Mouse (Mus musculus) heart, embryonic 11.5 days (tissue): Measurements from ENCODE around the gene Dytn. TPM values are rescaled to one million over a fixed set of nuclear protein-coding genes. Genes with fewer than 3 reads are reported as not detected.

Source experiments
- ATAC-seq: fragments of 200-750 bp; cut with Nextera tagmentation; replicated peaks from 2 replicates; pipeline ENCODE4 v1.8.0; 2017; ENCODE audit warnings: moderate library complexity; ENCODE audit not compliant: insufficient number of reproducible peaks, low FRiP score, low TSS enrichment
- H3K27ac ChIP-seq: fragments of 300-500 bp; sonication (generic); 2 replicates; pipeline ENCODE4 v1.5.1; 2014; ENCODE audit warnings: mild to moderate bottlenecking, low read depth, low read length
- H3K27me3 ChIP-seq: fragments of 300-500 bp; sonication (generic); 2 replicates; pipeline ENCODE4 v1.6.1; 2014; ENCODE audit warnings: mild to moderate bottlenecking, low read length, mixed read lengths; ENCODE audit not compliant: control insufficient read depth, insufficient read depth
- H3K36me3 ChIP-seq: fragments of 300-500 bp; sonication (generic); 2 replicates; pipeline ENCODE4 v1.6.1; 2014; ENCODE audit warnings: mild to moderate bottlenecking, low read length, moderate library complexity, mixed read lengths; ENCODE audit not compliant: control insufficient read depth, insufficient read depth
- H3K4me1 ChIP-seq: fragments of 300-500 bp; sonication (generic); 2 replicates; pipeline ENCODE4 v1.6.1; 2014; ENCODE audit warnings: low read length; ENCODE audit not compliant: control insufficient read depth, insufficient read depth
- H3K4me2 ChIP-seq: fragments of 300-500 bp; sonication (generic); 2 replicates; pipeline ENCODE4 v1.6.1; 2014; ENCODE audit warnings: mild to moderate bottlenecking, moderate library complexity
- H3K4me3 ChIP-seq: fragments of 300-500 bp; sonication (generic); 2 replicates; pipeline ENCODE4 v1.5.1; 2014; ENCODE audit warnings: low read depth, low read length
- H3K9ac ChIP-seq: fragments of 300-500 bp; sonication (generic); 2 replicates; pipeline ENCODE4 v1.6.1; 2014; ENCODE audit warnings: mild to moderate bottlenecking, low read depth, low read length, moderate library complexity
- H3K9me3 ChIP-seq: fragments of 300-500 bp; sonication (generic); replicated peaks from 2 replicates; pipeline ENCODE4 v1.6.1; 2016; ENCODE audit warnings: low read length; ENCODE audit not compliant: control insufficient read depth
- WGBS: fragments of 180-500 bp; shearing (Covaris S2); extraction: QIAGEN DNeasy Blood & Tissue Kit; methylation state at CpG from one replicate; pipeline ENCODE4 v1.1.7; 2014; ENCODE audit not compliant: insufficient replicate concordance; 5-methylcytosine and 5-hydroxymethylcytosine counted together
- polyA plus RNA-seq: library from polyadenylated mRNA; unstranded; fragments of >200 nt; fragmentation: Nextera tagmentation; extraction: Ambion mirVana; gene quantifications from 2 replicates; pipeline ENCODE4 v1.2.1, GENCODE M21; 2014

The Dytn gene
- not detected in 2 replicates for polyA plus RNA-seq

DNA sequence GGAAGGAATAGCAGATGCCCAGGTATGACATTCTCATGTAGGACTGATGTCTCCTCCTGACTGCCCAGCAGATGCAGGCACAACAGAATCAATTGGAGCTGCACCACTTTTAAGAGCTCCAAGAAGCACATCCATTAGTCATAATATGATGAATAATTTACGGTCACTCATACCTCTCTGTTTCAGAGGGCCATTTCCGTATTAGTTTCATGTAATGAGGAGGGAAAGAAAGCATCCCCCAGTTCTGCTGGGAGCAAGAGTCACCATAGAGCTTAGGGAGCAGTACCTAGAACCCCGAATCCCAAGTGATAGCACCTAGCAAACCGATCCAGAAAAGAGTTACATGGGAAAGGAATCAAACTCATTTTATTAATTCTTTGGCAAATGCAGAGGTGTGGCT, at the start of gene Dytn:
Dytn (minus strand) TSS at position 101 of the 400 bp plus-strand sequence.
- Histone ChIP-seq H3K36me3 (no peaks in the 10 kb centered on the region), H3K27ac (no peak within 1 kb of the TSS), H3K9me3 (no peaks in the 10 kb centered on the region), H3K4me2 (no peak within 1 kb of the TSS), H3K4me3 (no peak within 1 kb of the TSS), H3K4me1 (no peaks in the 10 kb centered on the region), H3K27me3 (no peaks in the 10 kb centered on the region), H3K9ac (no peak within 1 kb of the TSS)
- no peak for ATAC-seq
- 82% methylated on average over 4 of the region's 4 CpGs for WGBS

DNA sequence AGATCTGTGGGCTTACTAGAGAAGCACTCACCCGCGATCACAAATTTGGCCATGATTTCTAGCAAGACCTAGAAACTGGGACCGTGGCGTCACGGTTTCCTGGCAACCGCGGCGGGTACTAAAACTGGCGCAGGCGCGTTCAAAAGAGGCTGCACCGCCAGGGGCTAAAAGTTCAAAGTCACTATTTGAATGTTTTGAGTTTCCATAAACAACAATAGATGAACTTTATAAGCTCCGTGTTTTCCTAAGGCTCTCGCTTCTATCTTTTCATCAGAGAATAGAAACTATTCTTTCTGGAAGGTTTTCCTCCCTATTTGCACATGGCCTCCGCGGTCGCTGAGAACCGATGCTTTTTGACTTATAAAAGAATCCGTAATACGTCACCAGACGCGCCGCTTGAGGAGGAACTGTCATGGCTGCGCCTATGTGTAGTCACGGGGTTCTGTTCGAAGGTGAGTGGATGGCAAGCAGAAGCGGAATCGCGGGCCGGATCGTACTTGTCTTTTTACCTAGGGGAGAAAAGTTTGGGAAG, 43.6 kb upstream of the Dytn start, which contains the start of the genes Mdh1b and Fastkd2:
Mdh1b (minus strand) TSS at position 79 of the 532 bp plus-strand sequence.
Fastkd2 (plus strand) TSS at position 375 of the 532 bp plus-strand sequence.
- Histone ChIP-seq H3K27me3 (no peaks in the 10 kb centered on the region), H3K4me2 (peak within 1 kb of the TSS; percentile 72), H3K9me3 (no peaks in the 10 kb centered on the region), H3K27ac (no peak within 1 kb of the TSS), H3K4me1 (peaks cover 4% of the 10 kb centered on the region), H3K4me3 (peak within 1 kb of the TSS; percentile 71), H3K9ac (peak within 1 kb of the TSS; percentile 80), H3K36me3 (no peaks in the 10 kb centered on the region)
- under 1% methylated on average over 31 of the region's 31 CpGs for WGBS
- peak; percentile 82 for ATAC-seq

DNA sequence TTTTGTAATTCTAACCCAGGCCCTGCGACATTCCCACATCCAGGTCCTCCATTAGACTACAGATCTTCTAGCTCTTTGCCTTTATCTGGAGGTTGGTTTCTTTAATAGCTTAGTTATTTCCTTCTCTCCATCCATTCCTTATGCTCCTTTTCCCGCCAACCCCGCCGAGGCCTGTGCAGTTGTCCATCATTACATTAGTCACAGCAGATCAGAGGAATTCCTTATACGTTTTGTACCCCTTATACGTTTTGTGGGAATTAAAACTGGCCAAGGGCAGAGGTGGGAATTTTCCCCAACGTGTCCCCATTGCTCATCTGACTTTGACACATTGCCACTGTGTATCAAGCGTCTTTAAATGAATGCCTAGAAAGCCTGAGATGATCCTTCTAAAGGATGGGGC, 43.1 kb upstream of the Dytn start:
- peak overlapping the region; percentile 71 for H3K4me3 ChIP-seq
- H3K36me3 ChIP-seq: no peaks in the 10 kb centered on the region
- no peaks in the 10 kb centered on the region for H3K27me3 ChIP-seq
- H3K9me3 ChIP-seq: no peaks in the 10 kb centered on the region
- peak overlapping the region; percentile 72 for H3K4me2 ChIP-seq
- 0 out of 2 replicates have a peak, but pooled peaks have one; percentile 22 for ATAC-seq
- H3K27ac ChIP-seq: no peak overlapping the region
- H3K9ac ChIP-seq: peak overlapping the region; percentile 59; the same call in 1 of the 2 replicates
- peaks cover 4% of the 10 kb centered on the region for H3K4me1 ChIP-seq
- WGBS: 41% methylated on average over 8 of the region's 8 CpGs

DNA sequence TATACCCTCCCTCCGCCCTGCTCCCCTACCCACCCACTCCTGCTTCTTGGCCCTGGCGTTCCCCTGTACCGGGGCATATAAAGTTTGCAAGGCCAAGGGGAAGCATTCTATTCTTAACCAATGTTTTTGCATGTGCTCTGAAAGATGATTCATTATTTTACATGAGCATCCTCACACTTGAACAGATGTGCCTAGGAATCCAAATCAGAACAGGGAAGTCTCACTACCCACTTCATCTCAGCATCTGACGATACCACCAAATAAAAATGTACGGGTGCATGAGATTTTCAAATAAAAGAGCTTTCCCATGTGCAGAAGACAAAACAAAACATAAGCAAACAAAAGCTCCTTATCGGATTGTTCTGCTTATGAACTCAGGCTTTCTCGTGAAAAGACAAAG, 33.4 kb upstream of the Dytn start:
- Histone ChIP-seq H3K36me3 (no peaks in the 10 kb centered on the region), H3K27ac (no peak overlapping the region), H3K4me1 (no peaks in the 10 kb centered on the region), H3K4me3 (no peak overlapping the region), H3K9me3 (no peaks in the 10 kb centered on the region), H3K9ac (no peak overlapping the region), H3K4me2 (no peak overlapping the region), H3K27me3 (no peaks in the 10 kb centered on the region)
- WGBS: 76% methylated on average over 7 of the region's 7 CpGs
- ATAC-seq: no peak

DNA sequence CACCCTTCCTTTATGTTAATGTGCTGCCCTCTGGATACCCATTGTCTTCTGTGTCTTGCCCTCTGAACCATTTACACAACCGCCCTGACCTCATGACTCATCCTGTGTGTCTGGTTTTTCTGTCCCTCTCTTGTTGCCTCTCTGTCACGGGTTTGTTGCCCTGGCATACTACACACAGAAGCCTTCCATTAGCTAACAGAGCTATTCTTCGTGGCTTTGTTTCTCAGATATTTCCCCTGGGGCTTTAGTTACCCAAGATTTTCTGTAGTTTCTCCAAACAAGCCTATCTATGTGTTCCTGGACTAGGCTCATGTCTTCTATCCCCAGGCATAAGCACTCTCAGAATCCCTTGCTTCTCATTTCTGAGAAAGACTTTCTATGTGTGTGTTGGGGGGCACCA, 22.1 kb upstream of the Dytn start:
- WGBS: 75% methylated on average over 3 of the region's 3 CpGs
- no peak for ATAC-seq
- H3K27ac ChIP-seq: no peak overlapping the region
- H3K9ac ChIP-seq: no peak overlapping the region
- no peak overlapping the region for H3K4me3 ChIP-seq
- no peaks in the 10 kb centered on the region for H3K4me1 ChIP-seq
- H3K9me3 ChIP-seq: 0 out of 2 replicates have a peak, but pooled peaks cover 2% of the 10 kb centered on the region
- no peak overlapping the region for H3K4me2 ChIP-seq
- H3K27me3 ChIP-seq: no peaks in the 10 kb centered on the region
- H3K36me3 ChIP-seq: no peaks in the 10 kb centered on the region

DNA sequence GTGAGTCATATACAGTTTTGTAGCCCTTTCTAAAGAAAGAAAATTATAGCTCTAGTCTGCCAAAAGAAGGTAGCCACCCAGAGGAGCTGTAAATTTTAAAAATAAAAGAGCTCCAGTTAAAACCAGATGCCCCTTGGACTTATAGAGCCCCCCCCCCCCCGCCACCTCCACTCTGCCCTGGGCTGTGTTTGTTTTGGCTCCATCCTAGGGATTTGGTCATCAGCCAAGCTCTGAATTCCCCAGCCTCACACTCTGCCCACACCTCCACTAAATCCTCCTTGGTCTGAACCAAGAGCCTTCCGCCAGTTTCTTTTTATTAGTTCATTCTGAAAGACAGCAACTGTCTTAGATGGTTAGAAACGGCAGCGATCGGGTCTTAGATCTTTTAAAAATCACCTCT, 19.0 kb upstream of the Dytn start:
- WGBS: 72% methylated on average over 5 of the region's 5 CpGs
- no peak overlapping the region for H3K4me3 ChIP-seq
- H3K9ac ChIP-seq: no peak overlapping the region
- H3K36me3 ChIP-seq: no peaks in the 10 kb centered on the region
- H3K4me1 ChIP-seq: no peaks in the 10 kb centered on the region
- ATAC-seq: 0 out of 2 replicates have a peak, but pooled peaks have one; percentile 63
- no peaks in the 10 kb centered on the region for H3K27me3 ChIP-seq
- H3K27ac ChIP-seq: no peak overlapping the region
- 0 out of 2 replicates have a peak, but pooled peaks cover 2% of the 10 kb centered on the region for H3K9me3 ChIP-seq
- peak overlapping the region; percentile 30; the same call in 1 of the 2 replicates for H3K4me2 ChIP-seq

DNA sequence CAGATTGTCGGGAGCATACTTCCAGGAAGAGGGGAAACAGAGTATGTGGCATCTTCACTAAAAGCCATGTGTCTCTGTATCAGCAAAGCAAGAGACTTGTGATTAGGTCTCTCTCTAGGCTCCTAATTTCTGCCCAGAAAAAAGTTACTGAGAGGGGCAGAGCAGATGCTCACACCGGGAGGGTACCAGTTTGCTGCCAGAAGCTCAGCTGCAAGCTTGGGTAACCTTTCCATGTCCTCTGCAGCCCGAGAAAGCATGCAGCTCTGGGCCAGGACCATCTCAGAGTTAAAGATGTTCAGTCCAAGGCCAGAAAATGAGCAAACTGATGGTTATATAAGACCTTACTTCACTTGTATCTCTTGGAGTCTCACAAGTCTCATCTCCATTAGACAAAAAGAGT, 10.1 kb upstream of the Dytn start:
- no peak overlapping the region for H3K4me2 ChIP-seq
- WGBS: 64% methylated on average over 3 of the region's 3 CpGs
- H3K4me3 ChIP-seq: no peak overlapping the region
- H3K9ac ChIP-seq: no peak overlapping the region
- H3K36me3 ChIP-seq: no peaks in the 10 kb centered on the region
- no peak for ATAC-seq
- H3K4me1 ChIP-seq: no peaks in the 10 kb centered on the region
- H3K9me3 ChIP-seq: no peaks in the 10 kb centered on the region
- H3K27me3 ChIP-seq: no peaks in the 10 kb centered on the region
- H3K27ac ChIP-seq: no peak overlapping the region

DNA sequence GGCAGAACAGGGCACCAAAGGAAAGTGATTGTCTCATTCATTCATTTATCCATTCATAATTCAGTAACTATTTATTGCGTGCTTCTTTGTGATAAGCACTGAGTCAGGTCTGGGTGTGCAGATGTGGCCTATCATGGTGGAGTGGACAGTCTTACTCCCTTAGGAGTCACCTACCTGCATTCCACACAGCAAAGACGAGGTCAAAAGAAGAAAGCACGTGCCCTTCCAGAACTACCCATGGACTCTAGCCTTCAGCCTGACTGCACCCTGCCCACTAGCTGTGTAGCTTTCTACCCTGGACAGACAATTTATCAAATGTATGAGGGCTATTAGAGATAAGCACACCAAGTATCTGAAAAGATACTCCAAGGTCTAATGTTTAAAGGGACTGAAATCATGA, 10.8 kb downstream of the Dytn start:
- no peaks in the 10 kb centered on the region for H3K4me1 ChIP-seq
- H3K4me3 ChIP-seq: no peak overlapping the region
- H3K27ac ChIP-seq: no peak overlapping the region
- no peak for ATAC-seq
- H3K9ac ChIP-seq: no peak overlapping the region
- 79% methylated on average over 3 of the region's 3 CpGs for WGBS
- no peak overlapping the region for H3K4me2 ChIP-seq
- no peaks in the 10 kb centered on the region for H3K9me3 ChIP-seq
- H3K27me3 ChIP-seq: no peaks in the 10 kb centered on the region
- H3K36me3 ChIP-seq: no peaks in the 10 kb centered on the region

DNA sequence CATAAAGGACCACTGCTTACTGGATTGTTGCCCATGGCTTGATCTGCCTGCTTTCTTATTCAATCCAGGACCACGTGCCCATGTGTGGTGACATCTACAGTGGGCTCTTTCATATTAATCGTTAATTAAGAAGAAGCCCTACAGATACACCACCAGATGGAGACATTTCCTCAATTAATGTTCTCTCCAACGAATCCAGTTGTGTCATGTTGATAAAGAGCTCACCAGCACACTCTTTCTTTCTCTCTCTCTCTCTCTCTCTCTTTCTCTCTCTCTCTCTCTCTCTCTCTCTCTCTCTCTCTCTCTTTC, 17.9 kb downstream of the Dytn start:
- 13% methylated on average over 3 of the region's 3 CpGs for WGBS
- no peak overlapping the region for H3K27ac ChIP-seq
- no peak overlapping the region for H3K9ac ChIP-seq
- H3K36me3 ChIP-seq: no peaks in the 10 kb centered on the region
- no peaks in the 10 kb centered on the region for H3K9me3 ChIP-seq
- no peak for ATAC-seq
- peaks cover 4% of the 10 kb centered on the region; the same call in 1 of the 2 replicates for H3K27me3 ChIP-seq
- H3K4me2 ChIP-seq: no peak overlapping the region
- no peaks in the 10 kb centered on the region for H3K4me1 ChIP-seq
- no peak overlapping the region for H3K4me3 ChIP-seq
